Mouse (Mus musculus) left cerebral cortex, postnatal 36 days (tissue): ENCODE data around the gene Gramd4. TPM values are rescaled to one million over a fixed set of nuclear protein-coding genes. Genes with fewer than 3 reads are reported as not detected.
A peak's percentile ranks its signal among the peaks of the same experiment; 100 is the strongest.

Source experiments
- DNase-seq, 2 experiments: peaks; one replicate each; pipeline ENCODE4 v3.0.0; 2021 to 2022; ENCODE audit warnings: low spot score in 2 of 2, mixed read lengths in 1 of 2
- intact Hi-C: fragments of 180-260 bp; cut with DNase I; formaldehyde crosslinking; loops from one replicate; pipeline ENCODE4 v1.15.1; 2025
- total RNA-seq, 2 experiments: library from RNA; stranded (reverse); gene quantifications; 2 replicates each; pipeline ENCODE4 v1.2.3; 2021

Gene Gramd4
- total RNA-seq, result 10 to 100 TPM; 34.9 to 49.4 TPM

DNA sequence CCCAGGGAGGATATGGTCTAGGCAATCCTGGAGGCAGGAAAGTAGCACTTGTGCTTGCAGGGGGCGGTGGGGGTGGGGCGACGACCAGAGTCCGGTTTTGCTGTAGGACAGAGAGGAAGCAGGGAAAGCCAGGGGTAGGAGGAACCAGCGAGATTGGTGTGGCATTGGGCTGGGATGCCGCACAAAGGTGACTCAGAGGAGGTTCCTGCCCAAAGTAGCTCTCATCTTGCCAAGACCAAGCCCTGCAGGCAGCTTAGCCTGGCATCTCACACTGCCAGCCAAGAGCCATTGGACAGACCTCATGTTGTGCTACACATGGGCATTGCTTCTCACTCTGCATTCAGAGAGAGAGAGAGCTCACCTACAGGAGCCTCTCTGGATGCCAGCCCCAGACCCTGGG lies at the start of gene Gramd4:
TSS of gene Gramd4 (plus strand) at position 283 of the 400 bp plus-strand sequence.
- DNase-seq, result no peak
- intact Hi-C loops, result loop anchor here (5.0 to 10.0 kb wide), 2 partner anchors 35 to 157 kb away; partner anchors contain the start of gene Tbc1d22a

- DNase-seq, result no peak
- intact Hi-C loops, result no loop called here
Measured at GRCm38 (mm10) chr15:86013130-86013529, 44.4 kb upstream of the Gramd4 start.

DNA sequence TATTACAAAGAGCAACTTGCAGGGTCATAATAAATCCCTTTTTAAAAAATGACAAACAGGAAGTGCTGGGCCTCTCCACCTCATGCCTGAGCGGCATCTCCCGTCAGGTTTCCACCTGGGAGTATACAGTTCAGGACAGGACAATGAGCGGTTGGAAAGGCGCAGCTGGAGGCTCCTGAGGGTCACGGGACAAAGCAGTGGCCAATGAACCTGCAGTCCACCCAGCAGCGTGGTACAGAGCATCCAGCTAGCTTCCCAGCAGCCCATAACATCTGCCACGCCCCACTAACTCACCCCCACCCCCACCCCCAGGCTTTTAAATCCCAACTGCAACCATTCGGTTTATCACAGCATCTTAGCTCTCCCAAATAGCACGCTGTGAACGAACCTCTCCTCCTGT lies 43.8 kb upstream of the Gramd4 start:
- intact Hi-C loops, result no loop called here
- DNase-seq, result no peak

GRCm38 (mm10) chr15:86015026-86015425 lies 42.5 kb upstream of the Gramd4 start:
- DNase-seq, result no peak

DNA sequence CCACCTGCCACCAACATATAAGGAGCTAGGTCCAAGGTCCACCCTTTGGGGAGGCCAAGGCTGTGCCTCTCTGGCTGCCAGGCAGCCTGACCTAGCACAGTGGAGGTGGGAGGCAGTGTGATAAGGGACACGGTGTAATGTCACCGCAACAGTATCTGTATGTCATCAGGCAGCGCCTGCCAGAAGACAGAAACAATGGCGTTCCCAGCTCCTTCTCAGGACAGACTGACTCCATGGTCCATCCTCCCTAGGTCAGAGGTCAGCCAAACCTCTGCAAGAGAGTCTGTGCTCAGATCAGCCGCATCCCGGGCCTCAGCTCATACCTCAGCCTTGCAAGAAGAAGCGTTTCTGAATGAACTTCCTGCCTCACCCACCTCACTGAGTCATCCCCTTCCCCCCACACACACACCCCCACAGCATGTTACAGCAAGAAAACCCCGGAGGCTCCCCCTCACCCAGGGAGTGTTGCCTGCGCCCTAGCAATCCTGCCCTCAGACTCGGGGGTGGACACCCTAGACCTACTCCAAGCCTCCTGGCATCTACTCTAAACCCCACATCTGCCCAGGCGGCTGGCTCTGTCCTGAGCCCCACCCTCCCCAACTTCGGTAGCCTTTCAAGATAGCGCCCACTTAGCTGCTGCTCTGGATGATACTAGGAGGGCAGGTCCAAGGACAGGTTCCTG lies 41.5 kb upstream of the Gramd4 start:
- DNase-seq, result peak in 1 of 2 experiments; percentile 24
- intact Hi-C loops, result no loop called here

More at GRCm38 (mm10) chr15:86015026-86015425, 42.5 kb upstream of the Gramd4 start:
- intact Hi-C loops, result no loop called here

GRCm38 (mm10) chr15:86017336-86017735 lies 40.2 kb upstream of the Gramd4 start:
- intact Hi-C loops, result no loop called here
- DNase-seq, result no peak

- DNase-seq, result no peak
- intact Hi-C loops, result no loop called here
Measured at GRCm38 (mm10) chr15:86018753-86019512, 38.6 kb upstream of the Gramd4 start.

- no peak for DNase-seq
- intact Hi-C loops, result no loop called here
Measured at GRCm38 (mm10) chr15:86020008-86020407, 37.5 kb upstream of the Gramd4 start.

DNA sequence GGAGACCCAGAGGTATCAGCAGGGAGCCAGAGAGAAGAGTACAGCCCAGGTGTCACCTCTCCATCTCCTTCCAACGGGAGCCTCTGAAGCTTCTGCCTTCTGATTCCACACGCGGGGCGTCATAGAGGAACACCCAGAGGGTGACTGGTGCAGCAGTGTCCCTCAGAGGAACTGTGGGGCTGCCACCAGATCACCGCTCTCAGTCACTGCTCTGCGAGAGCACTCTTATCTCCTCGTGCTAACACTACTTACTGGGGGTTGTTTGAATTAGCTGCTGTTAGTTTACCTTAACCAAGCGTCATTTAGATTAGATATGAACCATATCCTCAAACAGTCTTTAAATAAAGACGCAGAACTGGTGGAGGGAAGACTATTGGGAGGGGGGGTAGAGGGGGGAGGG lies 36.2 kb upstream of the Gramd4 start:
- intact Hi-C loops, result no loop called here
- no peak for DNase-seq

- intact Hi-C loops, result no loop called here
- no peak for DNase-seq
Measured at GRCm38 (mm10) chr15:86021971-86022370, 35.5 kb upstream of the Gramd4 start.

- no peak for DNase-seq
- intact Hi-C loops, result no loop called here
Measured at GRCm38 (mm10) chr15:86027871-86028270, 29.6 kb upstream of the Gramd4 start.

- intact Hi-C loops, result loop anchor here (10.0 kb wide), 1 partner anchor 315 kb away; no protein-coding TSS in a partner anchor
- no peak for DNase-seq
Measured at GRCm38 (mm10) chr15:86029981-86030380, 27.5 kb upstream of the Gramd4 start.

GRCm38 (mm10) chr15:86032811-86033190 lies 24.7 kb upstream of the Gramd4 start:
- no peak for DNase-seq
- intact Hi-C loops, result loop anchor here (10.0 kb wide), 1 partner anchor 318 kb away; no protein-coding TSS in a partner anchor

DNA sequence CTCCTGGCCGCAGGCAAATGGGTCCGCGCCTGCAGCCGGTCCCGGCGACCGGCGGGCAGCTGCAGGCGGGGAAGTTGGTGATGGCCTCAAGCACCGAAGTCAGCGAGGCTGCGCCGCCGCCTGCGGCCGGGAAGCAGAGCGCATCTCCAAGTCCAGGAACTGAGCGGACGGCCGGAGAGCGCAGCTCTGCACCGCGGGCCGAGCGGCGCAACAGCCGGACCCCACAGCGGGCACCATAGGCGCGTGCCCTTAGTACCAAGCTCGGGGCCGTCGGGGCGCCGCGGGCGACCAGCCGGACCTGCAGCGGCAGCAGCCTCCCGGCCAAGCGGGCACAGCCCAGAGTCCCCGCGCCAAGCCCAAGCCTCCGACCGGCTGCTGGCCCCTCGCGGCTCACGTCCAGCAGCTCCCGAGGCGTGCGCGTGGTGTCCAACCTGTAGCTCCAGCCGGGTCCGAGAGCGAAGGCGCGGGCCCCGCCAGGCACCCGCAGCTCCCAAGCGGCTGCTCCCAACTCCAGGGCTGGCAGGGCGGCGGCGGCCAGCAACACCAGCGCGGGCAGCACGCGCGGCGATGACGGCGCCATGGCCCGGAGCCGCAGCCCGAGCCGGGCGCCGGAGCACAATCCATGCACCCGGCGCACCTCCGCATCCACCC lies 24.2 kb upstream of the Gramd4 start, which contains the start of gene Celsr1:
TSS of gene Celsr1 (minus strand) at position 587 of the 651 bp plus-strand sequence.
- intact Hi-C loops, result loop anchor here (10.0 kb wide), 1 partner anchor 319 kb away; no protein-coding TSS in a partner anchor
- no peak for DNase-seq

DNA sequence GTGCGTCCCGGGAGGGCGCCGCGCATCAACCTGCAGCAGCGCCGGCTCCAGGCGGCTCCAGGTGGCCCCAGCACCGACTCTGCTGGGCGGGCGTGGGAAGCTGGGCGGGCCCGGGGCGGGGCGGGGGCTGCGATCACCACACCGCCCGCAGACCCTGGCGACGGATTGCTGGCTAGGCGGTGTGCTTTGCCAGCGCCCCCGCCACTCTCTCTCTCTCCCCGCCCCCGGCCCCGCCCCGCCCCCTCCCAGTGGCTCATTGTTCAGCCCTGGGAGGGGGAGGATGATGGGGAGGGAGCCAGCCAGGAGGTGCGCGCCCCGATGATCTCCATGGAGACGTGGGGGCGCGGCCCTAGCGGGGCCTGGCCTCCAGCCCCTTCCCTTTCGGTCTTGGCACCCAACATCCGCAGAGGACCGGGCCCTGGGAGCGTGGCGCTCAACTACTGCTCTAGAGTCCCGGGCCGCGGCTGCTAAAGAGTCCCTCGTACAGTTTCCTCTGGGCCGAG lies 23.4 kb upstream of the Gramd4 start:
- intact Hi-C loops, result loop anchor here (10.0 kb wide), 1 partner anchor 319 kb away; no protein-coding TSS in a partner anchor

GRCm38 (mm10) chr15:86034781-86035360 lies 22.6 kb upstream of the Gramd4 start:
- intact Hi-C loops, result loop anchor here (5.0 to 10.0 kb wide), 2 partner anchors 123 to 320 kb away; no protein-coding TSS in a partner anchor
- no peak for DNase-seq

More for the DNA sequence above, 23.4 kb upstream of the Gramd4 start:
- no peak for DNase-seq

DNA sequence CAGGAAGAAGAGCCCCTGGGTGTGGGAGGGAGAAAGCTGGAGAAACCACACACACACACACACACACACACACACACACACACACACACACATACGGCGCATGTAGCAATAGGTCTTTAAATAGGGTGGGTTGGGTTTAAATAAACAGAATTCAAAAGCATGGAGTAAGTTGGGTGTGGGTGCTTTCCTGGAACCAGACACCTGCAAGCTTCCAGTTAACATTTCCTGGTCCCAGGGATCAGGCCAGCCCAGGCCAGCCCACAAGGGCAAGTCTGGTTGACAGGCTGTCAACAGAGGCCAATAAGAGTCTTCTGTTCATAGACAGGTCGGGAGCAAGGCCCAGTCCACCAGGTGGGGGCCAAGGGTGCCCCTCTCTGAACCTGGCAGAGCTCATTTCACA lies 21.6 kb upstream of the Gramd4 start:
- no peak for DNase-seq
- intact Hi-C loops, result loop anchor here (5.0 to 10.0 kb wide), 2 partner anchors 124 to 321 kb away; no protein-coding TSS in a partner anchor

GRCm38 (mm10) chr15:86038802-86039201 lies 18.7 kb upstream of the Gramd4 start:
- intact Hi-C loops, result loop anchor here (1.0 to 10.0 kb wide), 3 partner anchors 127 to 324 kb away; no protein-coding TSS in a partner anchor
- DNase-seq, result peak in 1 of 2 experiments; percentile 62

GRCm38 (mm10) chr15:86041421-86041820 lies 16.1 kb upstream of the Gramd4 start:
- intact Hi-C loops, result no loop called here
- DNase-seq, result no peak
